Mouse (Mus musculus) lung, postnatal 0 days (tissue): ENCODE measurements around the gene Tubgcp4.

Experiments
- CTCF ChIP-seq: IDR thresholded peaks from 2 replicates; pipeline ENCODE4 v1.5.1; 2016; ENCODE audit warnings: antibody characterized with exemption, mild to moderate bottlenecking
- EP300 ChIP-seq: IDR thresholded peaks from 2 replicates; pipeline ENCODE4 v1.6.1; 2016; ENCODE audit warnings: antibody characterized with exemption, mild to moderate bottlenecking, control low read depth

DNA sequence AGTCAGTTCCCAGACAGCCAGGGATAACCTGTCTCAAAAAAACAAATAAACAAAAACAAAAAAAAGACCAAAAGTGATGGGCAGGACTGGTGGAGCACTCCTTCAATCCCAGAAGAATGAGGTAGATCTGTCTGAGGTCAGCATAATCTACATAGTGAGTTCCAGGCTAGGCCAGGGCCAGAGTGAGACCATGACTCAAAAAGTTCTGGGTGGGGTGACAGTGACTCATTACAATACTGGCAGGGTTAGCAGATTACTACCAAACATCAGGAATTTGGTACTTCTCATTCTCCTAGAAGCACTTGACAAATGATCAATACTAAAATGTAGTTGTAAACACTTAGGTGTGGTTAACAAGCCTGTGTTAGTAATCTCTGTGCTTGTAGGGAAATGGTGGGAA, 49.5 kb downstream of the Tubgcp4 start:
- TF ChIP-seq EP300 (no peak), CTCF (no peak)
